Mouse (Mus musculus) kidney, adult 11 months (tissue): ENCODE measurements at regions not wholly inside any gene's neighbourhood (a gene's known extent, or its start where the extent isn't known, plus 50 kb on each side); places are given as distances from the start of the nearest gene placed in this dataset.

Source experiments
- DNase-seq: peaks from one replicate; pipeline ENCODE4 v3.0.0; 2022

DNA sequence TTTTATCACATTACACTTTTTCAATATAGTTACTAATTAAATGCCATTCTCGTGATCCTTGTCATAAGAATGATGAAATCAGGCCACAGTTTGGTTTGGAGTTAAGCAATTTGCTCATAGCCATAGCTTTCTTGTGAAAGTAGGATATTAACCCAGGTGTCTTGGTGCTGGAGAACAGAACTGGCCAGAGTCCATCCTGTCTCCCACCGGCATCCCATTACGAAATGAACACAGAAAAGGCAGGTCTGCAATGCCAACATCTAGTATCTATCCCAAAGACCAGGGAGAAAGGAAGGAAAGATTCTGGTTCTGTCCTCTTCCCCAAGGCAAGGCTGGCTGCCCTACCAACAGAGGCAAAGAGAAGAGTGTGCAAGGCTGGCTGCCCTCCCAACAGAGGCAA lies 61.6 kb upstream of the Avpr1a start:
- DNase-seq = no peak

DNA sequence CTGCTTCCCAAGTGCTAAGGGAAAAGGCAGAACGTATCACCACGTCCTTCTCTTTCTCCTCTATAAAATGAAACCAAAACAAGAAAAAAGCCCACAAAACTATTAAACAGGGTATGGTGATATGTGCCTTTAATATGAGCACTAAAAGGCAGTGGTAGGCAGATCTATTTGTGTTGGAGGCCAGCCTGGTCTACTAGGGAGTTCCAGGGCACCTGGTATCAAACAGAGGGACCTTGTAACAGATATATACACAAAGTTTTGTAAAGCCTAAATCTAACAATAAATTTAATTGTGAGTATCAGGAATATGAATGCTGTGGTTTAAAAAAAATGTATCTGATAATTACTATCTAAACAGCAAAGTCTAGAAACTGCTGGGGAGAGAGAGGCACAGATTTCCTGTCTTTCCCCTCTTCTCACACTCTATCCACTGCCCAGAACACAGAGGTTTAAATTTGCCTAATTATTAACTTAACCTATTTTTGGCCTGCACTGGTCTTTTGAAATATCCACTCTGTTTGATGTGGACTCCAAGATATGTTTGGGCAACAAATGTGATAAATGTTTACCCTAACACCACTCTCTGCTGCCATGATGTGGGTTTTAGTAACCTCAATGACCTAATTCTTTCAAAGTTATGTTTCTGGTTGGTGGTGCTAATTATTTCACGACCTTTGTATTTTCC lies 68.5 kb upstream of the Avpr1a start:
- no peak for DNase-seq

- DNase-seq = peak; percentile 61
These were observed 105.0 kb upstream of the Avpr1a start for GRCm38 (mm10) chr10:122343291-122343690.

DNA sequence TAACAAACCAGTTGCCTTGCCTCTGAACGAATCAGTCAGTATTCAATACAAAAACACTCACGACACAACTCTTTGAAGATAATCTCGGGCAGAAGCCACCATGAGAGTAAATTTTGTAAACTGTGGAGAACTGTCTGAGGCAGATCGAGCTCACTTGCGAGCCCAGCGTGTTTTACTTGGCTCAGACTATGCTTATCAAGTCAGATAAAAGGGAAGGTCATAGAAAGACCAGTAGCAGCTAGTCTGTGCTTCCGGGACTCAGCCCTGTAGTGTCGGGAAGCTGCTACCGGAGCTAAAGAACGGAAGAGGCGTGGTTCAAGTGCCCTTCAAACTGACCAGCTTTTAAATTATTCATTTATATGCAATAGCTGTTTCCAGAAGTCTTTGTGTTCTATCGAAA lies 105.9 kb upstream of the Avpr1a start:
- DNase-seq = no peak

DNA sequence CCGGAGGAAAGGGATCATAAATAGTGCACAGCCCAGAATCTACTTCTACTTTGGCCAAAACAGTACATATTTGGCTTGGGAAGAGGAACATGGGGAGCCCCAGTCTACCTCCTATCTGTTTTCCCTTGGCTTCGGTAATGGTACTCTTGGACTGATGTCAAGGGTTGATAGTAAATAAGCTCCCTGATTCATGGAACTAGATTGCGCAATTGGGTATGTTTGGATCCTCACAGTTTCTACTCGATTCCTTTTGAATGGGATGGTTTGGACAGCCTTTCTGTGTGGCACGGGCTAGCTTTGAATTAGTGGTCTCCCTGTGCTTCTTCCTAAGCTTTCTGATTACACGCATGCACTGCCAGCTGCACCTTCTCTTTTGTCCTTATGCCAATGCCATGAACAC lies 121.4 kb upstream of the Avpr1a start:
- DNase-seq = no peak

DNA sequence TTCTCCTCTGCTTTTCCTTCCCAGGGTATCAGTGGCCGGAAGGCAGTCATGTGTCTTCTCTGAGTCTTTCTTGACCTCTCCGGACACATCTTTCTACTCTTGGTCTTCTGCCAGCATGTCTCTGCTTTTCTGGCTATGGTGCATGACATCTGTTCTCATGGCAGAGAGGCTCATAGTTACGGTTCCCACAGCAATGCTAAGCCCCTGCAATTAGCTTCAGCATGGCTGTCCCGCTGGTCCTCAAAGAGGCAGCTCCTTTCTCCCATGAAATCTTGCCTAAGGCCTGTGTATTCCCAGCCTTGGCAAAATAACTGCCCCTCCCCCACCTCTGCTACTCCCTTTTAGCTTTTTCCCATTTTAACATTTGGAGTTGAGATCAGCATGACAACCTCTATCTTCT lies 129.4 kb upstream of the Avpr1a start:
- no peak for DNase-seq

DNA sequence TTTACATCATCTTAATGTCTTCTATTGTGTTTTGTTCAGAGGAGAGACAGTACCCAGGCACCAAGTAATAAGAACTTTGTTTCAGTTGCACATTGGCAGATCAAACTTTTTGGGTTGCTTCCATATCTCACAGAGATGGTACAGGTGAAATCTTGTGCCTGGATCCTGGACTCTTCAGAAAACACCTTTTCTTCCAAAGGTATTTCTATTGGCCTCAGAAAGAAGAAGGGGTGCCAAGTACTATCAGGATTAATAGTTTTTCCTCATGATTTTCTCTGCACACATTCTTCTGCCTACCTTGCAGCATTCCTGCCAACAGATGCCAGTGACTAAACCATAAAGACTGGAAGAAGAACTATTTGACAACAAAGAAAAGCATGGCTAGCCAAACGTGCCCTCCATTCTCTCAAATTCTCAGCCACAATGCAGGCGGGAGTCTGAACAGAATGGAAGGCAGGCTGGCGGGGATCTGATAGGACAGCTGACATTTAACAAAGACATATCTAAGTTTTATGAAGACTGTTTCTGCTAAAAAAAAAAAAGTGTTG lies 137.6 kb upstream of the Avpr1a start:
- DNase-seq = no peak

GRCm38 (mm10) chr10:122308691-122309090 lies 139.6 kb upstream of the Avpr1a start:
- DNase-seq = no peak

- DNase-seq = no peak
These were observed 146.0 kb upstream of the Avpr1a start for GRCm38 (mm10) chr10:122302259-122302658.

DNA sequence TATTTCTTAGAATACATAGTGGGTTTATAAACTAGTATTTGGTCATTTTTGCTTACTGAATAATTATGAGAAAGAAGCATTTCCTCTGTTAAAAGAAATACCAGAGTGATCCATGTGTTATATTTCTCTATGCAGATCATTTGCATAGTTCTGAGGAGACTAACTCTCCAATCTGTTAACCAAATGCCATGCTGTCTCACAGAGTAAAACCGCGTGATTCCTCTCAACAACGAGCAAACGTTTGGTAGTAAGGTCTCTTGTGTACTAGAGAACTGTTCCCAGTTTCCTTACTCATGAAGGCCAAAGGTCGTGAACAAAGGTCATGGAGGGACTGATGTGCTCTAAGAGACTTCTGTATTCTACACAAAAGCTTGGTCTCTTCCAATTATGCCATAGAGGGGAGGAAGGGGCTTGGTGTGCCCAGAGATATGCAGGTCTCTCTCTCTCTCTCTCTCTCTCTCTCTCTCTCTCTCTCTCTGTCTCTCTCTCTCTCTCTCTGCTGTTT lies 152.3 kb upstream of the Avpr1a start:
- DNase-seq = no peak

DNA sequence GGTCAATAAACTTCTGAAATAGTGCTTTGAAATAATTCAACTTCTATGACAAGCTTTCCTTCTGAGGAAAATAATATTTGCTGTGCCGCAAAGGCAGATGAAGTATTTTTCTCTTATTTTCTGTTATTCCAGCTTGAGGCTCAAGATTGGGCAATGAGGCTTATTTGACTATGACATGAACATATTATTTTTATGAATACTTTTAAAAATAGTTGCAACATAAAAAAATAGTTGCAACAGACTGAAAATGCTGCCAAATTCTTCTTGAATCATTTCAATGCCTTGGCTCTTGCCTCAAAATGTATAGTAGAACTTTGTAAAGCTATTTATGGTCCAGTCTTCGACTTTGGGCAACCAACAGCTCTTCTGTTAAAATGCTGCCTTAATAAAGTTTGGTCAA lies 156.7 kb upstream of the Avpr1a start:
- DNase-seq = no peak

- no peak for DNase-seq
These were observed 157.2 kb upstream of the Avpr1a start for GRCm38 (mm10) chr10:122291091-122291490.

DNA sequence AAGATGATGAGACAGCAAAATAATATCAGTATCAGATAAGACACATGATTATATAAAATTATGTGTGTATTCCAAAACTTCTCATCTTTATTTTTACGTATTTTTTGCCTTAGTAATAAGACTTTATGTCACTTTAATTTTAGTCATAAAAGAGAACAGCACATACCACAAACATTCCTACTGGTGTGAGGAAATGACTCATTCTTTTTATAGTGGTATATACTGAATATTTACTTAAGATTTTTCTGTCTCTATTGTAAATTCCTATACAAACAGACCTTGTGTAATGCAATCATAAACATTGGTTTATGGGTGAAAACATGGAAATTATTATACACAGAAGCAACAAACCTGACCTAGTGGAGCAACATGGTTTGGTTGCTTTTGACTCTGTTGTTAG lies 173.4 kb upstream of the Avpr1a start:
- DNase-seq = no peak

- DNase-seq = no peak
These were observed 174.1 kb upstream of the Avpr1a start for GRCm38 (mm10) chr10:122274181-122274580.

DNA sequence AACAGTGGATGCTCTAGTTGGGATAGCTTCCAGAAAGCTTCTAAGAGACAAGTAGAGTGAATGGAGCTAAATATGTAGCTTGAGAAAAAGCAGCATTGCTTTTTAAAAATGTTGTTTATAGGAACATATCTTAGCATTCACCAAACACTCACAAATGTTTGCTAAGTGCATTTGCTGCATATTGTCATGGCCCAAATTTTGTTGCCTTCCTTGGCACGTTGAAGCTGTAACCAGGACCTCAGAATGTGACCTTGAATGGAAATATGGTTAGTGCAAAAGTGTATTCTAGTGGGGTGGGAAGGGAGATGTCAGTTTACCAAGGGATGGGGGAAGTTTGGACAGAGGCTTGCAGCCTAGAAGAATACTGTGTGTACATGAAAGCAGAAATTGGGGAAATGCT lies 166.9 kb upstream of the Rxylt1 start:
- DNase-seq = no peak

- DNase-seq = no peak
These were observed 162.2 kb upstream of the Rxylt1 start for GRCm38 (mm10) chr10:122259354-122259753.

GRCm38 (mm10) chr10:122258711-122259110 lies 161.5 kb upstream of the Rxylt1 start:
- DNase-seq = no peak

GRCm38 (mm10) chr10:122231818-122232217 lies 134.6 kb upstream of the Rxylt1 start:
- no peak for DNase-seq

DNA sequence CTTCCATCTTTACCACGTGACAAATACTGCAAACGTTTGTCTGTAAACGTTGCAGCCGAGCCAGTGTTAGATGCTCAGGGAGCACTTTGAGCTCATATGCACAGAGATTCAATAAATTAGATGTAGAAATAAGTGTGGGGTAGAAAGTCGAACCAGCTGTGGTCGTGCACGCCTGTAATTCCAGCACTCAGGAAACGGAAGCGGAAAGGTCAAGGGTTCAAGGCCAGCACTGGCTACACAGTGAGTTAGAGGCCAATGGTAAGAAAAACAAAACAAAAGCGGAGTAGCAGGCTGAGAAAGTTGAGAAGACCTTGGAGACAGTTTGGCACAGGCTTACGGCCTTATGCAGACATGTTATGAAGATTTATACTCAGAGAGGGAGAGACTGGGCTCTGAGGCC lies 133.6 kb upstream of the Rxylt1 start:
- DNase-seq = peak; percentile 54

GRCm38 (mm10) chr10:122225679-122226078 lies 128.5 kb upstream of the Rxylt1 start:
- no peak for DNase-seq

DNA sequence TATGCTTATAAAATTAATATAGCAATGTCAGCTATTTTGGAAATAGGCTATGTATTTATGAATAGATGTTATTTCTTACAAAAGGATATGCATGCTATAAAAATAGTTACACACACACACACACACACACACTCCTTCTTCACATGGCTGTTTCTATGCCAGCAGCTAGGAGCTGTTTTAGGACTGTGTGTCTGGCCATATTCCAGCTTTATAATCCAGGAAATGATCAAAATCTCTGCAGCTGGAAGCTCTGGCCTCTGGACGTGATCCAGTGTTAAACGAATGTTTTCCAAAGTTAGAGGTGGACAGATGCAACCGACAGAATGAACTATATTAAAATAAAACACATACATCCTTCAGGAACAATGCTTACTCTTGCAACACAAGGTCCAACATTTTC lies 125.9 kb upstream of the Rxylt1 start:
- DNase-seq = no peak

DNA sequence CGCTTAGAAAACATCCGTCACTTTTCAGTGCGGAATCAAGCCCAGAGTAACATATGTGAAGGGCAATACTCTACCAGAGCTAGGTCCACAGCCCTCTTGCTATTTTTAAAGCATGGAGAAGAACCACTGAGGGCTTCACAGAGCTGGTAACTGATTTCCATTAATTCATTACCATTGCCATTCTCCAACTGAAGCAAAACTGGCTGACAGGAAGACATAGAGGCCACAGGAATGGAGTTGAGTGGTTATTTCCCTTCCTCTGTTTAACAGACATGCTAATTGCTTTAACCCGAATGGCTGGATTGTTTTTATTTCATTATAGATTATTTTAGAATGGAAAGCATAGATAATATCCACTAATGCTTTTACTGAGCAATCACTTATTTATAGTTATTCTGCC lies 120.4 kb upstream of the Rxylt1 start:
- no peak for DNase-seq

GRCm38 (mm10) chr10:122199791-122200190 lies 102.6 kb upstream of the Rxylt1 start:
- DNase-seq = no peak

GRCm38 (mm10) chr10:122197703-122198102 lies 100.5 kb upstream of the Rxylt1 start:
- no peak for DNase-seq

GRCm38 (mm10) chr10:122194139-122194538 lies 97.0 kb upstream of the Rxylt1 start:
- DNase-seq = no peak
